22 mouse cellular contexts compared by ENCODE assay signal in the genomic region with DNA sequence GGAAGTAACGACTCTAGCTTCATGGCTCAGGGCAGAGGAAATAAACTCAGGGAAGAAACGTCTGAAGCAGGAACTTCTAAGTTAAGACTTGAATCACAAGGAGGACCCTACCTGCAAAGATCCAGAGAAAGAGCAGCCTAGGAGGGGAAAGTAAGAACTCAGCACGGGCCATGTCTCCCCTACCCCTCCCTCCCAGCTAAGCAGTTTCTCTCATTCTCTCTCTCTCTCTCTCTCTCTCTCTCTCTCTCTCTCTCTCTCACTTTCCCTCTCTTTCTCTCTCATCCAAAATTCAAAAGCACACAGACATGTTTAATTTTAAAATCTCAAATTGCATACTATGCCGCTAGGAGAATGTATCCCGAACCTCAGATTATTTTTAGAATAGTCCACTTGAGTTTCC.
"Had no signal": no experiment of that assay in that cellular context is flagged by ENCODE, and none has a peak within 500 bp of the region (broad histone marks: within the 10 kb centered on the region; RNA-seq: fewer than 3 reads in every experiment).

No protein-coding gene starts in this region.

- H3K27ac ChIP-seq: layer of hippocampus, adult 2 months; limb, embryonic 10.5 days; limb, embryonic 13.5 days; liver, embryonic 12.5 days; liver, embryonic 15.5 days; lung, embryonic 15.5 days; midbrain, embryonic 10.5 days; neural tube, embryonic 12.5 days; neural tube, embryonic 15.5 days; stomach, embryonic 15.5 days had no signal

- H3K27me3 ChIP-seq: limb, embryonic 13.5 days; liver, embryonic 12.5 days; liver, embryonic 15.5 days; lung, embryonic 15.5 days; megakaryocyte, embryonic 14.5 days; neural tube, embryonic 12.5 days; neural tube, embryonic 15.5 days; stomach, embryonic 15.5 days had no signal

- H3K4me3 ChIP-seq: layer of hippocampus, adult 2 months; limb, embryonic 10.5 days; limb, embryonic 13.5 days; liver, embryonic 12.5 days; liver, embryonic 15.5 days; lung, embryonic 15.5 days; megakaryocyte, embryonic 14.5 days; midbrain, embryonic 10.5 days; neural tube, embryonic 12.5 days; neural tube, embryonic 15.5 days; stomach, embryonic 15.5 days had no signal

- H3K4me1 ChIP-seq: limb, embryonic 13.5 days; liver, embryonic 12.5 days; liver, embryonic 15.5 days; lung, embryonic 15.5 days; megakaryocyte, embryonic 14.5 days; neural tube, embryonic 12.5 days; neural tube, embryonic 15.5 days; stomach, embryonic 15.5 days had no signal

- DNase-seq: kidney, postnatal 14 days; kidney, postnatal 4 days; liver; lung, adult 18-20 months; lung, postnatal 10 days; lung, postnatal 36 days; midbrain, embryonic 14.5 days; retina, postnatal 1 day; right cerebral cortex, postnatal 25 days; spleen, adult 18-20 months; thymus, postnatal 25 days had no signal

- H3K36me3 ChIP-seq: limb, embryonic 10.5 days; limb, embryonic 13.5 days; liver, embryonic 12.5 days; liver, embryonic 15.5 days; lung, embryonic 15.5 days; midbrain, embryonic 10.5 days; neural tube, embryonic 12.5 days; neural tube, embryonic 15.5 days; stomach, embryonic 15.5 days had no signal

- H3K9ac ChIP-seq: limb, embryonic 13.5 days; liver, embryonic 12.5 days; liver, embryonic 15.5 days; lung, embryonic 15.5 days; neural tube, embryonic 12.5 days; neural tube, embryonic 15.5 days; stomach, embryonic 15.5 days had no signal

- ATAC-seq: liver, embryonic 12.5 days had no signal

- H3K9me3 ChIP-seq: limb, embryonic 10.5 days; limb, embryonic 13.5 days; liver, embryonic 12.5 days; liver, embryonic 15.5 days; lung, embryonic 15.5 days; midbrain, embryonic 10.5 days; neural tube, embryonic 12.5 days; neural tube, embryonic 15.5 days; stomach, embryonic 15.5 days had no signal

- H3K4me2 ChIP-seq: limb, embryonic 13.5 days; liver, embryonic 12.5 days; liver, embryonic 15.5 days; lung, embryonic 15.5 days; neural tube, embryonic 12.5 days; neural tube, embryonic 15.5 days; stomach, embryonic 15.5 days had no signal
